Mouse (Mus musculus): ENCODE measurements at regions not wholly inside any gene's neighbourhood (a gene's known extent, or its start where the extent isn't known, plus 50 kb on each side); places are given as distances from the start of the nearest gene placed in this dataset.

- DNase-seq: no peak
Observed at GRCm38 (mm10) chr16:87067523-87067922, 286.5 kb upstream of the N6amt1 start.

- no peak for DNase-seq
Observed at GRCm38 (mm10) chr16:87060473-87060872, 293.5 kb upstream of the N6amt1 start.

GRCm38 (mm10) chr16:87049741-87050383 is 304.1 kb upstream of the N6amt1 start:
- DNase-seq: no peak

- DNase-seq: no peak
Observed at GRCm38 (mm10) chr16:87044773-87045561, 309.0 kb upstream of the N6amt1 start.

GRCm38 (mm10) chr16:87043689-87044088 is 310.3 kb upstream of the N6amt1 start:
- no peak for DNase-seq

- DNase-seq: no peak
Observed at GRCm38 (mm10) chr16:87040366-87040765, 313.6 kb upstream of the N6amt1 start.

GRCm38 (mm10) chr16:87039861-87040260 is 314.1 kb upstream of the N6amt1 start:
- no peak for DNase-seq

GRCm38 (mm10) chr16:87037061-87037460 is 316.9 kb upstream of the N6amt1 start:
- no peak for DNase-seq

- DNase-seq: no peak
Observed at GRCm38 (mm10) chr16:87031836-87032235, 322.1 kb upstream of the N6amt1 start.

- no peak for DNase-seq
Observed at GRCm38 (mm10) chr16:87028516-87029145, 325.4 kb upstream of the N6amt1 start.

- no peak for DNase-seq
Observed at GRCm38 (mm10) chr16:87027621-87028020, 326.4 kb upstream of the N6amt1 start.

- no peak for DNase-seq
Observed at GRCm38 (mm10) chr16:87022041-87022440, 331.9 kb upstream of the N6amt1 start.

- no peak for DNase-seq
Observed at GRCm38 (mm10) chr16:87017107-87017670, 336.8 kb upstream of the N6amt1 start.

GRCm38 (mm10) chr16:87001579-87001978 is 352.4 kb upstream of the N6amt1 start:
- no peak for DNase-seq

- no peak for DNase-seq
Observed at GRCm38 (mm10) chr16:87001135-87001534, 352.9 kb upstream of the N6amt1 start.

GRCm38 (mm10) chr16:86971691-86972090 is 382.3 kb upstream of the N6amt1 start:
- DNase-seq: no peak

GRCm38 (mm10) chr16:86949681-86950080 is 404.3 kb upstream of the N6amt1 start:
- no peak for DNase-seq

- no peak for DNase-seq
Observed at GRCm38 (mm10) chr16:86945531-86946144, 408.3 kb upstream of the N6amt1 start.

GRCm38 (mm10) chr16:86945058-86945457 is 408.9 kb upstream of the N6amt1 start:
- no peak for DNase-seq

GRCm38 (mm10) chr16:86934989-86935388 is 419.0 kb upstream of the N6amt1 start:
- no peak for DNase-seq

GRCm38 (mm10) chr16:86932765-86933164 is 421.2 kb upstream of the N6amt1 start:
- no peak for DNase-seq

GRCm38 (mm10) chr16:86897967-86898710 is 455.8 kb upstream of the N6amt1 start:
- DNase-seq: no peak
